Mouse (Mus musculus) midbrain, postnatal 0 days (tissue): ENCODE results near the gene Oca2. TPM values are rescaled to one million over a fixed set of nuclear protein-coding genes. Genes with fewer than 3 reads are reported as not detected.

Experiments used
- ATAC-seq: fragments of 200-750 bp; cut with Nextera tagmentation; 2 replicates; pipeline ENCODE4 v1.8.0; 2017; ENCODE audit warnings: moderate number of reproducible peaks, mild to moderate bottlenecking, moderate TSS enrichment, moderate library complexity; ENCODE audit not compliant: low FRiP score
- DNase-seq: peaks from one replicate; pipeline ENCODE4 v3.0.0-alpha.2; 2015; ENCODE audit warnings: low spot score
- H3K27ac ChIP-seq: fragments of 300-500 bp; sonication (generic); 2 replicates; pipeline ENCODE4 v1.5.1; 2014; ENCODE audit warnings: low read depth, mild to moderate bottlenecking, low read length, mixed read lengths
- H3K27me3 ChIP-seq: fragments of 300-500 bp; sonication (generic); 2 replicates; pipeline ENCODE4 v1.6.1; 2014; ENCODE audit warnings: low read length, control low read depth, mixed read lengths; ENCODE audit not compliant: insufficient read depth
- H3K36me3 ChIP-seq: fragments of 300-500 bp; sonication (generic); 2 replicates; pipeline ENCODE4 v1.6.1; 2014; ENCODE audit warnings: low read length, control low read depth, mixed read lengths; ENCODE audit not compliant: insufficient read depth
- H3K4me1 ChIP-seq: fragments of 300-500 bp; sonication (generic); 2 replicates; pipeline ENCODE4 v1.6.1; 2014; ENCODE audit warnings: mild to moderate bottlenecking, control low read depth, antibody characterized with exemption, low read length, mixed read lengths; ENCODE audit not compliant: insufficient read depth
- H3K4me2 ChIP-seq: fragments of 300-500 bp; sonication (generic); 2 replicates; pipeline ENCODE4 v1.6.1; 2014; ENCODE audit warnings: low read depth, mild to moderate bottlenecking, low read length, mixed read lengths; ENCODE audit not compliant: poor library complexity, severe bottlenecking
- H3K4me3 ChIP-seq: fragments of 300-500 bp; sonication (generic); 2 replicates; pipeline ENCODE4 v1.5.1; 2014; ENCODE audit warnings: low read depth, mild to moderate bottlenecking, low read length, moderate library complexity
- H3K9ac ChIP-seq: fragments of 300-500 bp; sonication (generic); replicated peaks from 2 replicates; pipeline ENCODE4 v1.6.1; 2014; ENCODE audit warnings: mild to moderate bottlenecking, low read length, moderate library complexity, mixed read lengths; ENCODE audit not compliant: poor library complexity, severe bottlenecking
- H3K9me3 ChIP-seq: fragments of 300-500 bp; sonication (generic); 2 replicates; pipeline ENCODE4 v1.6.1; 2016; ENCODE audit warnings: low read length, control low read depth
- CTCF ChIP-seq: IDR thresholded peaks from 2 replicates; pipeline ENCODE4 v1.5.1; 2016; ENCODE audit warnings: antibody characterized with exemption, mild to moderate bottlenecking
- WGBS: fragments of 180-500 bp; shearing (Covaris S2); extraction: QIAGEN DNeasy Blood & Tissue Kit; methylation state at CpG from one replicate; pipeline ENCODE4 v1.1.7; 2014; 5-methylcytosine and 5-hydroxymethylcytosine counted together
- polyA plus RNA-seq: library from polyadenylated mRNA; unstranded; fragments of >200 nt; fragmentation: Nextera tagmentation; extraction: Ambion mirVana; gene quantifications from 2 replicates; pipeline ENCODE4 v1.2.1, GENCODE M21; 2015
- total RNA-seq: library from RNA; depleted of rRNA; stranded (reverse); fragments of >200 nt; gene quantifications from 2 replicates; pipeline ENCODE4 v1.2.3, GENCODE M21; 2014

Oca2 gene
- total and polyA plus RNA-seq, 2 experiments from 2014 or later: 0.23 to 0.93 TPM

- H3K9ac ChIP-seq: no peak overlapping the region
- DNase-seq (peak; percentile 47), ATAC-seq (no peak)
- no peaks in the 10 kb centered on the region for H3K27me3 ChIP-seq
- 28% methylated on average over 5 of the region's 5 CpGs for WGBS
- no peaks in the 10 kb centered on the region for H3K4me1 ChIP-seq
- H3K4me2 ChIP-seq: no peak overlapping the region
- no peak for TF ChIP-seq CTCF
- H3K9me3 ChIP-seq: no peaks in the 10 kb centered on the region
- no peak overlapping the region for H3K27ac ChIP-seq
- H3K4me3 ChIP-seq: no peak overlapping the region
- H3K36me3 ChIP-seq: no peaks in the 10 kb centered on the region
Measured at GRCm38 (mm10) chr7:56419253-56419844, 179.8 kb downstream of the Oca2 start.

GRCm38 (mm10) chr7:56421946-56422345, 182.4 kb downstream of the Oca2 start:
- TF ChIP-seq CTCF: no peak
- DNase-seq: peak; percentile 42
- 83% methylated on average over 2 of the region's 2 CpGs for WGBS
- Histone ChIP-seq H3K36me3 (no peaks in the 10 kb centered on the region), H3K4me3 (no peak overlapping the region), H3K4me1 (no peaks in the 10 kb centered on the region), H3K4me2 (no peak overlapping the region), H3K9me3 (no peaks in the 10 kb centered on the region), H3K27ac (no peak overlapping the region), H3K27me3 (no peaks in the 10 kb centered on the region), H3K9ac (no peak overlapping the region)
- ATAC-seq: peak; percentile 38; the same call in 1 of the 2 replicates

- no peaks in the 10 kb centered on the region for H3K4me1 ChIP-seq
- no peak overlapping the region for H3K4me3 ChIP-seq
Measured at GRCm38 (mm10) chr7:56423548-56423947, 184.0 kb downstream of the Oca2 start.

DNA sequence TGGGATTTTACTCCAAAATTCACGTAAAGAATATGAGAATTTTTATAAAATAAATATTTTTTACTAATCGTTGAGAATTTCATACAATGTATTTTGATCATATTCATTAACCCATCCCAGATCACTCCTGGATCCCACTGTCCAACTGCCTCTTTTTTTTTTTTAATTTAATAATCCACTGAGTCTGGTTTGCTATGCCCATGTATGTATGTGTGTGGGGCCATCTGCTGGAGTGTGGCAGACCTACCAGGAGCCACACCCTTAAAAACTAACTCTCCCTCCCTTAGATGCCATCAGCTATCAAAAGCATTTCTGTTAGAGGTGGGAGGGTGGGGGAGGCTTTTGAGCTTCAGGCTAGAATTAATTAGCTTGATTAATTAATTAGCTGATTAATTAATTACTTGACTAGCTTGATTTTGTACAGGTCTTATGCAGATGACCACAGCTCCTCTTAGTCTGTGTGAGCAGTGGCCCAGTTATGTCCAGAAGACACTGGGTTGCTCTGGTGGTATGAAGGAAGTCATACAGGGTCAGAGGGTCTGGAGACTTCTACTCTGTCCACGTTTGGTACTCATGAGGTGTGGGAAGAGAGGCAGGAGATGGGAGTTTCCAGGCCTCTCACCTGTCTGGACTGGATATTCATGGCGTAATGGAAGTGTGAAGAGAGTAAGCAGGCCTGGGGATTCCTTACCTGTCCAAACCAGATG, 221.4 kb downstream of the Oca2 start:
- no peaks in the 10 kb centered on the region for H3K27me3 ChIP-seq
- H3K4me2 ChIP-seq: no peak overlapping the region
- no peak overlapping the region for H3K9ac ChIP-seq
- no peak for ATAC-seq
- H3K4me3 ChIP-seq: no peak overlapping the region
- H3K27ac ChIP-seq: no peak overlapping the region
- H3K4me1 ChIP-seq: no peaks in the 10 kb centered on the region
- TF ChIP-seq CTCF: peak; percentile 42; the same call in 1 of the 2 replicates
- 75% methylated on average over 4 of the region's 4 CpGs for WGBS
- no peak for DNase-seq
- H3K9me3 ChIP-seq: no peaks in the 10 kb centered on the region
- H3K36me3 ChIP-seq: no peaks in the 10 kb centered on the region

More at GRCm38 (mm10) chr7:56423548-56423947, 184.0 kb downstream of the Oca2 start:
- DNase-seq (no peak), ATAC-seq (no peak)
- no peak overlapping the region for H3K9ac ChIP-seq
- WGBS: 74% methylated on average over 2 of the region's 2 CpGs
- H3K27ac ChIP-seq: no peak overlapping the region
- H3K9me3 ChIP-seq: no peaks in the 10 kb centered on the region
- H3K36me3 ChIP-seq: no peaks in the 10 kb centered on the region
- TF ChIP-seq CTCF: no peak
- H3K4me2 ChIP-seq: no peak overlapping the region
- no peaks in the 10 kb centered on the region for H3K27me3 ChIP-seq

DNA sequence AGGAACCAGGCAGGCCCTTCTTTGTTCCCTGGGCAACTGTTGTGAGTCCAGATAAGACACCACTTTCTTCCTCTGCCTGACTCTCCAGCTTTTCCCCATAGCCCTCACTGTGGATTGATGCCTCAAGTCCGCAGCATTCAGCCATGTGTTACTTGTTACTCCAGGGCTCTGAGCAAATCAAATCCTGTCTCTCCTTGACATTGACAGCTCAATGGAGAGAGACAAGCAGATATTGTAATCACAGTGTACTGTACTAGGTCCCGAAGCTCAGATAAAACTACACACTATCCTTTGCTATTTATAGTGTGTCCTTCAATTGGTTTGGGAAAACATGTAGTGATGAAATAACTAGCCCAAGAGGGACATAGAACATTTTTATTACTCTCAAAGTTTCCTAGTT, 258.7 kb downstream of the Oca2 start:
- Histone ChIP-seq H3K4me2 (no peak overlapping the region), H3K27me3 (no peaks in the 10 kb centered on the region), H3K9ac (no peak overlapping the region), H3K4me1 (no peaks in the 10 kb centered on the region), H3K4me3 (no peak overlapping the region), H3K27ac (no peak overlapping the region), H3K36me3 (no peaks in the 10 kb centered on the region), H3K9me3 (no peaks in the 10 kb centered on the region)
- no peak for TF ChIP-seq CTCF
- ATAC-seq: peak; percentile 34; the same call in 1 of the 2 replicates
- DNase-seq: peak; percentile 13
- WGBS: 60% methylated on average over 2 of the region's 2 CpGs

DNA sequence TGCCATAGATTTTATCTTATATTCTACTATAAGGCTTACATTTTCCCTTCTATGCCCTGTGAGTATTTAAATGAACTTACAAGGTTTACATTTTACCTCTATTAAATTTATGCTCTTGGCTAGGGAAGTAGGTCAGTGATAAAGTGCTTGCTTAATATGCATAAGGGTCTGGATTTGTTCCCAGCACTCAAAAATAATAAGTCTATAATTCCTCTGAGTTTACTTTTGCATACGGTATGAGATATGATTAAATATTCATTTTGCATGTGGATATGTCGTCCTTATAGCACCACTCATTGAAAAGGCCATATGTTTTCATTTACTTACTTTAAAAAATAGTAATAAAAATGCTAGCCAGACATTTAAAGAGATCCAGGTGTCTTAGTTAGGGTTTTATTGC, 259.8 kb downstream of the Oca2 start:
- H3K27ac ChIP-seq: no peak overlapping the region
- no peaks in the 10 kb centered on the region for H3K9me3 ChIP-seq
- H3K36me3 ChIP-seq: no peaks in the 10 kb centered on the region
- no peak for DNase-seq
- TF ChIP-seq CTCF: no peak
- no peak for ATAC-seq
- 56% methylated on average over 2 of the region's 2 CpGs for WGBS
- no peak overlapping the region for H3K9ac ChIP-seq
- H3K4me1 ChIP-seq: no peaks in the 10 kb centered on the region
- H3K4me3 ChIP-seq: no peak overlapping the region
- H3K27me3 ChIP-seq: no peaks in the 10 kb centered on the region
- no peak overlapping the region for H3K4me2 ChIP-seq
